Mouse (Mus musculus) spleen, adult 2 months (tissue): Measurements from ENCODE around the gene Kdm6b.
A peak's percentile ranks its signal among the peaks of the same experiment; 100 is the strongest.

Experiments used
- CTCF ChIP-seq: fragments of 200-500 bp; IDR thresholded peaks from 2 replicates; pipeline ENCODE4 v1.5.1; 2011; ENCODE audit warnings: mild to moderate bottlenecking, inconsistent platforms; ENCODE audit not compliant: insufficient read depth, insufficient read length, insufficient replicate concordance; ENCODE audit errors: extremely low read depth
- POLR2A ChIP-seq: fragments of 200-500 bp; IDR thresholded peaks from 2 replicates; pipeline ENCODE4 v1.6.1; 2011; ENCODE audit warnings: low read depth, low read length, inconsistent platforms

- no peak for TF ChIP-seq POLR2A
- peak; percentile 37; the same call in 1 of the 2 replicates for TF ChIP-seq CTCF
These were observed 23.0 kb downstream of the Kdm6b start for GRCm38 (mm10) chr11:69390400-69391034.
